Mouse (Mus musculus): ENCODE measurements around the gene Ttc38.

Ttc38 gene

DNA sequence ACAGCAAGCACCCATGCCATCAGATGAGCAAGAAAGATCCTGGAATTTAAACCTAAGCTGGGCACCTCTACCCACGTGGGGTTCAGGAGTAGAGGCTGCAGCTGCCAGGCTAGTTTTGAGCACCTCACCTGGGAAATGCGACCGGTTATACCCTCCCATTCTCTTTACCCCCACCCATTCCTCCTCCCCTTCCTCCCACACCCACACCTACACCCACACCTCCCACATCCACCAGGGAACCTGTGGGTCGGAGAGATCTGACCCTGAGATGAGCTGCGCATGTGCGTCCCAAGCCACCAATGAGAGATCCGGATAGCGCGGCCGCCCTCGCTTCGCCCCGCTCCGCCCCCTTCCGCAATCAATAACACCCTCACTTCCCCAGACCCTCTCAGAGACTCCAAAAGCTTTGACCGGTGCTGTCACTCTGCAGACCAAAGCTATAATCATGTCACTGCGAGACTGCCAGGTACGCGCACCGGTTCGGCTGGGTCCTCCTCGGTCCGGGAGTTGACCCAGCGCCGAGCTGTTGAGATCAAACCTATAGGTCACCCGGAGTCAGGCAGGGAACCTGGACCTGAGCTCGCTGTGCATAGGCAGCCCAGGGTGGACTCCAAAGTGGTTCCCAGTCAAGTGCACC, at the start of gene Ttc38:
Gene Ttc38, plus strand, starts transcription at position 353 of the 637 bp plus-strand sequence.
- DNase-seq, result peak; percentile 77 to 78

DNA sequence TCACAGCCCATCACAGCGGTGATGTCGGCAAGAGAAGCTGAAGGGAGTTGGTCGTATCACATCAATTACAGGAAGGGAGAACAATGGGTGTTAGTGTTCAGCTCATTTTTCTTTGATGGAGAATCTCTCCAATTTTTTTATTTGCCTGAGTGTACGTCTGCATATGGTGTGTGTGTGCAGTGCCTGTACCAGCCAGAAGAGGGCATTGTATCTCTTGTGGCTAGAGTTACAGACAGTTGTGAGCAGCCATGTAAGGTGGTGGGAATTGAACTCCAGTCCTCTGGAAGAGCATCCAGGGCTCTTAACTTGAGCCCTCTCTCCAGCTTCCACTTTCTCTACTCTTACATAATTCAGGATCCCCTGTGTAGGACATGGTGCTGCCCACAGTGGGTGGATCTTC, 49.0 kb upstream of the Ttc38 start:
- no peak for DNase-seq

GRCm38 (mm10) chr15:85784341-85784740, 47.8 kb upstream of the Ttc38 start:
- DNase-seq, result no peak

DNA sequence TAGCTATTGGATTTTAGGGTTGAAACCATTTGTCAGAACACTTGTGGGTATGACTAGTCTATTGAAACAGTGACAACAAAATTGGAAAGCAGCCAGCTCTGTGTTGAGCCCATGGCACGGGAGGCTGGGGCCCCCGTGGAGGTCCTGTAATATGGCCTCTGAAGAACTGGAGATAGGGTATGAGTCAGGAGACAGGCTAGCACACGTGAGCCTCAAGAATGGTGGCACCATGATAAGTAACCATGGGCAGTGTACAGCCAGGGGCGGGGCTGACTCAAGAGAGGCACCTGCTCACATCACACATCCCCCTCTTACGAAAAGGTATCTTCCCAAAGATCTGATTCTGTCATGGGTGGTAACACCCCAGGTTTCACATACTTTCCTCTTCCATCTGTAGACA, 45.4 kb upstream of the Ttc38 start:
- no peak for DNase-seq

GRCm38 (mm10) chr15:85787482-85787881, 44.6 kb upstream of the Ttc38 start:
- DNase-seq, result no peak

DNA sequence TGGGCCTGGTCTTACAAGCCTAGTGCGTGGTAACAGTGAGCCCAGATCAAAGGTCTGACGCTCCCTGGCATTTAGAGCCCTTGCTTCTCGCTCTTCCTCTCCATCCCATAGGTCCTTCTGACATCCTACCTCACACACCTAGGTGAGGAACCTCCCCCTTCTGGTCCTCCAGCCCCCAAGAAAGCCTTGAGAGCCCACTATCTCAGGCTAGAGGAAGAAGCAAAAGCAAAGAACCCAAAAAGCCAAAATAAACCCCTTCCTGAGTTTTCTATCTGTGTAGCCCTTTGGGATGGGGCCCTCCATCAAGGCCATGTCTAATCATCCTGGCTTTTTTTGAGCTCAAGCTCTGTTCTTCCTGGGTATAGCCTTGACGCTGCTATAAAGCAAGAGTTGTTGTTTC, 44.1 kb upstream of the Ttc38 start:
- no peak for DNase-seq

DNA sequence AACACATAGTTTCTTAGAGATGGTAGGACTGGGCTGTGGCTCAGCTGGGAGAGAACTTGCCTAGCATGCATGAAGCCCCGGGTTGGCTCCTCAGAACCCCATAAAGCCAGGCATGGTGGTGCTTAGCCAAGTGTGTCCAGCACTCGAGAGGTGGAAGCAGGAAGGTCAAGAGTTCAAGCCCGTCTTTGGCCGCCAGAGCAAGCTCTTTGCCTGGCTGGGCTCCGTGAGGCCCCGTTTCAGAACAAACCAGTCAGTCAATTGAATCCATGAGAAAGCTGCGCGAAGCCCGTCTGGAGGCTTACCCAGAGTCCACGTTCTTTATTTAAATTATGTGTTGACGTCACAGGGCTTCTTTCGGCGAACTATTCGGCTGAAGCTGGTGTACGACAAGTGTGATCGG, 43.5 kb upstream of the Ttc38 start:
- no peak for DNase-seq

- DNase-seq, result no peak
Observed at GRCm38 (mm10) chr15:85791449-85791848, 40.7 kb upstream of the Ttc38 start.

- DNase-seq, result no peak
Observed at GRCm38 (mm10) chr15:85792819-85793218, 39.3 kb upstream of the Ttc38 start.

GRCm38 (mm10) chr15:85795516-85795915, 36.6 kb upstream of the Ttc38 start:
- DNase-seq, result no peak

DNA sequence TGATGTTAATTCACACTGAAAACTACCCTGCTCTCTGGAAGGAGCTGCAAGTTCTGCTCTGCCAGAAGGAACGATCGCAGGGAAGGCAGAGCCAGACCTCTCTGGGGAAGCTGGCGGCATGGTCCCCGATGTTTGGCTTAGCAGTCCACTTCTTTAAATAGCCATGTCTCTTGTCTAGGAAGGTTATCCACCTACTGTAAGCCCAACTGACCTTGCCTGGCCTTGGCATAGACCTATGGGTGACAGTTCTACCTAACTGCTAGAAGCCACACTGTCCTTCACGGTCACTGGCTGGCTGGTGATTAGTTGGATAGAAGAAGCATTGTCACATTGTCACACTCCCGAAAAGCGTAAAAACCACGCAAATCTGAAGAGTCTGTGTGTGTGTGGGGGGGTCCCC, 33.4 kb upstream of the Ttc38 start:
- DNase-seq, result no peak

DNA sequence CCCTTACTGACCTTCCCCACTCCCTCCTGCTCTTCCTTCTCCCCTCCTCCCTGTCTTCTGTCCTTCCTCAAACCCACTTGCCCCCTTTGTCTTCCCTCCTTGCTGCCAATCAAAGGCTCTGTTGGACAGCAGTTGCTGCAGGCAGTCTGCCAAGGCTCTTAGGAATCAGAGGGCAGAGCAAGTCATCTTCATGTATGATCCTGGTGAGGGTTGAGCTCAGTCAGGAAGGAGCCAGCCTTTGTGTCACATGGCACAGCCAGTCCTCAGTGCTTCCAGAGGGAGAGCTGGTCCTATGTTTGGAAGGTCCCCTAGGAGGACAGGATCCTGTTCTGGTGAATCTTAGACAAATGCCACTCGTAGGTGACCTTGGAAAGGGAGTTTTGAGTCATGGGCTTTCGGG, 29.2 kb upstream of the Ttc38 start:
- DNase-seq, result no peak

GRCm38 (mm10) chr15:85806886-85807285, 25.2 kb upstream of the Ttc38 start:
- DNase-seq, result no peak

- no peak for DNase-seq
Observed at GRCm38 (mm10) chr15:85807404-85807803, 24.7 kb upstream of the Ttc38 start.

GRCm38 (mm10) chr15:85808031-85808430, 24.1 kb upstream of the Ttc38 start:
- no peak for DNase-seq

- DNase-seq, result no peak
Observed at GRCm38 (mm10) chr15:85808434-85808833, 23.7 kb upstream of the Ttc38 start.

GRCm38 (mm10) chr15:85809091-85809490, 23.0 kb upstream of the Ttc38 start:
- no peak for DNase-seq

- DNase-seq, result no peak
Observed at GRCm38 (mm10) chr15:85810462-85810805, 21.7 kb upstream of the Ttc38 start.

DNA sequence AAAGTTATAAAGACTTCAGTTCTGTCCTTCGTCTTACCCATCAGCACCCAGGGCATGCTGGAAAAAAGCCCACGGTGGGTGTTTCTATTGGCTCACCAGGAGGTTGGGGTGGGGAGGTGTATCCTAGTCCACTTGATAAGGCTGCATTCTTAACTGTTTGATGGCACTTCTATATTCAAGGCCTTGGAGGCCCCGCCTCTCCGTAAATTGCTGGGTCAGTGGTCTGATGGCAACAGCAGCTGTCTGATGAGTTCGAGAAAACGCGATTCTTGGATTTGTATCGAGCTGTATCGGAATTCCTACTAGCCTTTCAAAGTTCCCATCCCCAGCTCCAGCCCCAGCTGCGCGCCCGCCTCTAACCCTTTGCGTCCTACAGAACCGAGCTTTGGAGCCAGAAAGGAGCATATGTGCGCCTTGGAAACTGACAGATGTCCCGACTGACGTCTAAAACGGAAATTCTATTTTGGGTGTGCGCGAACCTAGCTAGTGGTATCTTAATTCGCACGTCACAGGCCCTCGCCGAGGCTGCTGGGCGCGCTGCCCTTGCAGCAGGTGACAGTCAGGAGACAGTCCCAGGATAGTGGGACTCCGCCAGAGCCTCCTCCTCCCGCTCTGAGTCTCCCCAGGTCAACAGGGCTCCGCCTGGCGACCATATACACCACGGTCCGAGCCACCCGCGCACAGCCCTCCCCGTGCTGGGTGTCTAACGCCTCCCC, 21.1 kb upstream of the Ttc38 start:
- DNase-seq, result peak; percentile 69 to 71

DNA sequence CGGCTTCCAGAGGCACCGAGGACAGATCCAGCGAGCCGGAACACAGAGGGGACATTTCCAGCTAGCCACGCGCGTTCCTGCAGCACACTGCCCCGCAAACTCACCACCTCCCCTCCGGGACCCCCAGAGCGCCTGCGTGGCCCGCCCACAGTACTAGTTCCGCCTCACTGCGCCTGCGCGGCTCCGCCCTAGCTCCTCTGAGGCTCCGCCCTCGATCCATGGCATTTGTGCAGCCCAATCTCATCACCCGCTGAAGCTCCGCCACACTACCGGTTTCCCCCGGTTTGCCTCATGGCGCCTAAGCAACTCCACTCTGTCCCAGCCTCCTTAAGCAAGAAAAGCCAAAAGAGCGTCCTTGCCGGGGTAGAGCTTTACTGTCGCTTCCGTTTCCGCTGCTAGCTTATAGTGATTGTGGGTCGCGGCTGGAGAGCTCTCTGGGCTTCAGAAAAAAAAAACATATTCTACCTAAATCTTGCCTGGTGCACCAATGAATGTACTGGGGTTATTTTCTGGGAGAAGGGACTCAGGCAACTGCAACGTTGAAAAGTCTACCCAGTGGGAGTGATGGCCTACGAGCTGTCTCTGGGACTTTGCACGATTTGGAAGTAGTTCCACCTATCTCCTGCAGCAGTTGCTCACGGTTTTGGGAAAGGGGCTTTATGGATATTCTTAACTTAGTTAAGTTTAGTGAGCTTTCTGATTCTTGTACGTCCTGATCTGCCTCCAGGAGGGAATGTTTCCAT, 20.4 kb upstream of the Ttc38 start, which contains the start of gene Cdpf1:
Gene Cdpf1, minus strand, starts transcription at position 163 of the 743 bp plus-strand sequence.
- DNase-seq, result peak; percentile 99

DNA sequence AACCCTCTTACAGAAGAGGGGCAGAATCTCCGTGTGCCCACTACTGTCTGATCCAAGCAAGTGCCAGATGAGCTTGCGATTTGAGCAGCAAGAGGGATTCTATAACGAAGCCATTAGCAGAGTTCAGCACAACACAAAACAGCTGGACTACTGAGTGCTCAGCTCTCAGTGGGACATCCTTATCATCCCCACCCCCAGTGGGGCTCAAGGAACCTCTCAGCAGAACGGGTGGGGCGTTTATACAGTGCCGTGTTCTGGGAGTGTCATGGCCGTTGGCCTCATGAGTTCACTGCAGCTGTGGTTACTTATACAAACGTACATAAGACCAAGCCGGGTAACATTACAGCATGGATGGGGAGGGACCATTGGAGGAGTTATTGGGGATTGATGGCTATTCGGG, 18.7 kb upstream of the Ttc38 start:
- DNase-seq, result no peak

DNA sequence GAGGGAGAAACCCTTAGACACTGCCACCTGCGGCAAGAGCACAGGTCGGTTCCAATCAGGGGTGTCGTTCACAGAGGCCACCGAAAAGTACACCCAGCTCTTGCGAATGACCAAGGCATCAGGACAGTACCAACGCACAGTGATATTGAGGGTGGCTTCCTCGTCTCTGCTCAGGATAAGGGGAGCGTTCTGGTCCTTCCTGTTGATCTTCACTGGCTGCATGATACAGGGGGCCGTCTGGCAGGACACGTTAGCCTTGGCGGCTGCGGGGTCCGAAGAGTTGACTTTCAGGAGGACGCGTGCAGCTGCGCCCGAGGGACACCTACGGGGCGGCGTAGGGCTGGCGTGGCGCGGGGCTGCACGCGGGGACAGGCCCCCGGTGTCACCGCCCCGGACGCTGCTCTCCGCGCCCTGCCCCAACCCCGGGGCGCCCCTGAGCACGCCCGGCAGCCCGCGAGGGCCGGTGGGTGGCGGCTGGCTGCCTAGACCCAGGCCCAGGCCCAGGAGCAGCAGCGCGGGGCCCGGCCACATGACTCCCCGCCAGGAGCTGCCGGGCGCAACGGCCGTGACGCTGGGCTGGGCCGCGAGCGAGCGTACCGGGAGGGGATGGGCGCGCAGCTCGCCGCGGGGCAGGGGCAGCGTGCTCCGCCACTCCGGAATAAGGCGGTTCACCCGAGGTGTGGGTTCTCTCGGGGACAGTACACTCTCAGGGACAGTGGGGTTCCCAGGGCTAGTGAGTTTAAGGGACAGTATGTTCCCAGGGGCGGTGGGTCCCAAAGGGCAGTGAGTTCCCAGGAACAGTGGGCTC, 10.7 kb upstream of the Ttc38 start, which contains the start of gene Pkdrej:
Gene Pkdrej, minus strand, starts transcription at position 532 of the 808 bp plus-strand sequence.
- DNase-seq, result no peak

DNA sequence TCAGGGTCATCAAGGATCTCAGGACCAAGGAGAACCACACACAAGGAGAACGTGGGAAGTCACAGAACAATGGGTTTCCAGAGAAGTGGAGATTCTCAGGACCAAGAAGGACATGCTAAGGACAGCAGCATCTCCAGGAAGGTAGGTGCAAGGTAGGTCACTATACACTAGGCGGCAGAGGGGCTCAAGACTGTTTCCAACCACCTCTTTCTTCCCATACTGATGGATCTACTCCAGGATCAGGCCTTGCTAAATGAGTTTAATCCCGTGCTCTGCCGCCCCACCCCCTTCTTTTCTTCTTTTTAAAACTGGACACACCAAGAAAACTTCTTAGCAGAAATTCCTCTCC, 10.1 kb upstream of the Ttc38 start:
- DNase-seq, result no peak

Data from B cell, adult 2 months (primary cell).